Mouse (Mus musculus) kidney, embryonic 16.5 days (tissue): ENCODE results near the gene Cpox. TPM values are rescaled to one million over a fixed set of nuclear protein-coding genes. Genes with fewer than 3 reads are reported as not detected.

Experiments used
- ATAC-seq: fragments of 200-750 bp; cut with Nextera tagmentation; 2 replicates; pipeline ENCODE4 v1.8.0; 2017; ENCODE audit warnings: moderate TSS enrichment; ENCODE audit not compliant: low FRiP score, low TSS enrichment
- H3K27ac ChIP-seq: fragments of 300-500 bp; sonication (generic); 2 replicates; pipeline ENCODE4 v1.5.1; 2014; ENCODE audit warnings: low read length
- H3K27me3 ChIP-seq: fragments of 300-500 bp; sonication (generic); 2 replicates; pipeline ENCODE4 v1.6.1; 2014; ENCODE audit warnings: low read length, control low read depth, mixed read lengths; ENCODE audit not compliant: insufficient read depth
- H3K36me3 ChIP-seq: fragments of 300-500 bp; sonication (generic); 2 replicates; pipeline ENCODE4 v1.6.1; 2014; ENCODE audit warnings: low read length, control low read depth, mixed read lengths; ENCODE audit not compliant: insufficient read depth
- H3K4me1 ChIP-seq: fragments of 300-500 bp; sonication (generic); 2 replicates; pipeline ENCODE4 v1.6.1; 2014; ENCODE audit warnings: low read length, control low read depth, mixed read lengths; ENCODE audit not compliant: insufficient read depth
- H3K4me2 ChIP-seq: fragments of 300-500 bp; sonication (generic); replicated peaks from 2 replicates; pipeline ENCODE4 v1.6.1; 2014; ENCODE audit warnings: low read depth, low read length
- H3K4me3 ChIP-seq: fragments of 300-500 bp; sonication (generic); 2 replicates; pipeline ENCODE4 v1.5.1; 2014; ENCODE audit warnings: mild to moderate bottlenecking, low read length
- H3K9ac ChIP-seq: fragments of 300-500 bp; sonication (generic); replicated peaks from 2 replicates; pipeline ENCODE4 v1.6.1; 2014; ENCODE audit warnings: low read length
- H3K9me3 ChIP-seq: fragments of 300-500 bp; sonication (generic); 2 replicates; pipeline ENCODE4 v1.6.1; 2016; ENCODE audit warnings: low read length, control low read depth
- WGBS: fragments of 180-500 bp; shearing (Covaris S2); extraction: QIAGEN DNeasy Blood & Tissue Kit; methylation state at CpG from one replicate; pipeline ENCODE4 v1.1.7; 2014; 5-methylcytosine and 5-hydroxymethylcytosine counted together
- polyA plus RNA-seq: library from polyadenylated mRNA; unstranded; fragments of >200 nt; fragmentation: Nextera tagmentation; extraction: Ambion mirVana; gene quantifications from 2 replicates; pipeline ENCODE4 v1.2.1, GENCODE M21; 2015

Gene Cpox
- polyA plus RNA-seq, 1 experiment from 2014 or later: 34.5 TPM

GRCm38 (mm10) chr16:58727477-58728131 lies 57.5 kb downstream of the Cpox start, which contains the start of gene Cldnd1:
Gene Cldnd1, plus strand, starts transcription at chr16:58727910.
- 2% methylated on average over 26 of the region's 35 CpGs for WGBS
- peak within 1 kb of the TSS; percentile 91 for H3K27ac ChIP-seq

GRCm38 (mm10) chr16:58728176-58728671 lies 58.1 kb downstream of the Cpox start:
- WGBS: under 1% methylated on average over 23 of the region's 31 CpGs
- peaks cover 5% of the 10 kb centered on the region; the same call in 1 of the 2 replicates for H3K4me1 ChIP-seq

More at GRCm38 (mm10) chr16:58727477-58728131, 57.5 kb downstream of the Cpox start, which contains the start of gene Cldnd1:
- Histone ChIP-seq H3K4me3 (peak within 1 kb of the TSS; percentile 72), H3K4me1 (peaks cover 5% of the 10 kb centered on the region; the same call in 1 of the 2 replicates), H3K4me2 (peak within 1 kb of the TSS; percentile 73), H3K36me3 (peaks cover 24% of the 10 kb centered on the region), H3K27me3 (no peaks in the 10 kb centered on the region), H3K9ac (peak within 1 kb of the TSS; percentile 82), H3K9me3 (no peaks in the 10 kb centered on the region)
- ATAC-seq: peak; percentile 100

GRCm38 (mm10) chr16:58738205-58738604 lies 68.1 kb downstream of the Cpox start:
- H3K4me3 ChIP-seq: no peak overlapping the region
- peaks cover 14% of the 10 kb centered on the region for H3K36me3 ChIP-seq
- no peak overlapping the region for H3K9ac ChIP-seq
- WGBS: 89% methylated on average over 4 of the region's 4 CpGs
- ATAC-seq: no peak
- no peaks in the 10 kb centered on the region for H3K9me3 ChIP-seq
- H3K4me2 ChIP-seq: no peak overlapping the region
- no peak overlapping the region for H3K27ac ChIP-seq
- H3K4me1 ChIP-seq: no peaks in the 10 kb centered on the region
- H3K27me3 ChIP-seq: no peaks in the 10 kb centered on the region

More at GRCm38 (mm10) chr16:58728176-58728671, 58.1 kb downstream of the Cpox start:
- Histone ChIP-seq H3K27me3 (no peaks in the 10 kb centered on the region), H3K4me3 (peak overlapping the region; percentile 72), H3K9ac (peak overlapping the region; percentile 82), H3K36me3 (peaks cover 29% of the 10 kb centered on the region), H3K27ac (peak overlapping the region; percentile 91), H3K4me2 (peak overlapping the region; percentile 73), H3K9me3 (no peaks in the 10 kb centered on the region)
- peak; percentile 96 for ATAC-seq

- ATAC-seq: no peak
- Histone ChIP-seq H3K9me3 (no peaks in the 10 kb centered on the region), H3K4me1 (no peaks in the 10 kb centered on the region), H3K4me3 (no peak overlapping the region), H3K27me3 (no peaks in the 10 kb centered on the region), H3K9ac (no peak overlapping the region), H3K4me2 (no peak overlapping the region), H3K36me3 (peaks cover 9% of the 10 kb centered on the region), H3K27ac (no peak overlapping the region)
- WGBS: 84% methylated on average over 1 of the region's 1 CpGs
Observed at GRCm38 (mm10) chr16:58738800-58739199, 68.7 kb downstream of the Cpox start.

GRCm38 (mm10) chr16:58740751-58741150 lies 70.7 kb downstream of the Cpox start:
- no peak for ATAC-seq
- WGBS: 93% methylated on average over 5 of the region's 5 CpGs
- Histone ChIP-seq H3K27ac (no peak overlapping the region), H3K9me3 (no peaks in the 10 kb centered on the region), H3K27me3 (no peaks in the 10 kb centered on the region), H3K4me1 (no peaks in the 10 kb centered on the region), H3K4me2 (no peak overlapping the region), H3K4me3 (no peak overlapping the region), H3K9ac (no peak overlapping the region), H3K36me3 (no peaks in the 10 kb centered on the region)

GRCm38 (mm10) chr16:58746715-58747114 lies 76.6 kb downstream of the Cpox start:
- 81% methylated on average over 4 of the region's 4 CpGs for WGBS
- Histone ChIP-seq H3K27ac (no peak overlapping the region), H3K4me1 (no peaks in the 10 kb centered on the region), H3K4me2 (no peak overlapping the region), H3K9me3 (no peaks in the 10 kb centered on the region), H3K36me3 (no peaks in the 10 kb centered on the region), H3K4me3 (no peak overlapping the region), H3K27me3 (no peaks in the 10 kb centered on the region), H3K9ac (no peak overlapping the region)
- ATAC-seq: no peak

- Histone ChIP-seq H3K27ac (no peak overlapping the region), H3K36me3 (no peaks in the 10 kb centered on the region), H3K4me2 (no peak overlapping the region), H3K4me1 (no peaks in the 10 kb centered on the region), H3K9ac (no peak overlapping the region), H3K9me3 (no peaks in the 10 kb centered on the region), H3K27me3 (no peaks in the 10 kb centered on the region), H3K4me3 (no peak overlapping the region)
- ATAC-seq: peak; percentile 59; the same call in 1 of the 2 replicates
- WGBS: 21% methylated on average over 1 of the region's 1 CpGs
Observed at GRCm38 (mm10) chr16:58751314-58751713, 81.2 kb downstream of the Cpox start.

- Histone ChIP-seq H3K4me1 (no peaks in the 10 kb centered on the region), H3K4me3 (no peak overlapping the region), H3K36me3 (no peaks in the 10 kb centered on the region), H3K27me3 (no peaks in the 10 kb centered on the region), H3K9me3 (no peaks in the 10 kb centered on the region), H3K27ac (no peak overlapping the region), H3K9ac (no peak overlapping the region), H3K4me2 (no peak overlapping the region)
- no peak for ATAC-seq
Observed at GRCm38 (mm10) chr16:58756191-58756590, 86.1 kb downstream of the Cpox start.

- no peak within 1 kb of the TSS for H3K4me2 ChIP-seq
- no peak within 1 kb of the TSS for H3K4me3 ChIP-seq
- H3K9me3 ChIP-seq: no peaks in the 10 kb centered on the region
- H3K4me1 ChIP-seq: no peaks in the 10 kb centered on the region
- no peak within 1 kb of the TSS for H3K9ac ChIP-seq
- no peak within 1 kb of the TSS for H3K27ac ChIP-seq
- H3K27me3 ChIP-seq: no peaks in the 10 kb centered on the region
- no peak for ATAC-seq
- WGBS: 67% methylated on average over 1 of the region's 1 CpGs
- H3K36me3 ChIP-seq: no peaks in the 10 kb centered on the region
Observed at GRCm38 (mm10) chr16:58763076-58763475, 93.0 kb downstream of the Cpox start, which contains the start of gene Olfr172. Gene Olfr172, minus strand, starts transcription at chr16:58763176.
